ENCODE assay signal across 9 mouse cellular contexts in genomic region chr11:106677910-106678591, GRCm38 (mm10).
DNase-seq lines count a peak whose midpoint lies in the region; ATAC-seq and TF ChIP-seq lines count a peak whose summit lies in the region.
"Had no signal": no experiment of that assay in that cellular context is flagged by ENCODE, and none has a peak within 500 bp of the region (broad histone marks: within the 10 kb centered on the region; RNA-seq: fewer than 3 reads in every experiment).

No protein-coding gene starts in this region.

- intact Hi-C loops in gastrocnemius, postnatal 14 days (cut with DNase I; ENCODE audit: low total_unique reads) = no loop called here

- peak; percentile 57 for DNase-seq in embryonic facial prominence, embryonic 14.5 days (ENCODE audit: low spot score)
- no peak for DNase-seq in embryonic facial prominence, embryonic 10.5 days (ENCODE audit: low spot score)
- DNase-seq in cerebellum, adult 11 months = peak; percentile 94
- peak; percentile 87 for DNase-seq in gastrocnemius, postnatal 14 days
- DNase-seq in kidney, postnatal 14 days = peak; percentile 93
- peak; percentile 74 for DNase-seq in lung, adult 2 months
- DNase-seq in testis, postnatal 14 days (ENCODE audit: low spot score) = peak; percentile 32

- no peaks in the 10 kb centered on the region for H3K27me3 ChIP-seq in embryonic facial prominence, embryonic 14.5 days (replicated peaks; ENCODE audit: control insufficient read depth, insufficient read depth, low read length)
- H3K27me3 ChIP-seq in embryonic facial prominence, embryonic 10.5 days (replicated peaks; ENCODE audit: low read depth, poor library complexity, severe bottlenecking) = no peaks in the 10 kb centered on the region
- H3K27me3 ChIP-seq: limb, embryonic 15.5 days had no signal

- no peaks in the 10 kb centered on the region for H3K9me3 ChIP-seq in embryonic facial prominence, embryonic 14.5 days (ENCODE audit: control insufficient read depth, low read length)
- H3K9me3 ChIP-seq in embryonic facial prominence, embryonic 10.5 days = no peaks in the 10 kb centered on the region
- H3K9me3 ChIP-seq: limb, embryonic 15.5 days had no signal

- ATAC-seq in embryonic facial prominence, embryonic 14.5 days (ENCODE audit: low read depth) = no peak
- ATAC-seq in activated CD4-positive, CD25-positive, alpha-beta regulatory T cell, adult 4 months = no peak

- 76% methylated on average over 10 of the region's 10 CpGs for WGBS in embryonic facial prominence, embryonic 14.5 days
- 86% methylated on average over 10 of the region's 10 CpGs for WGBS in embryonic facial prominence, embryonic 10.5 days
- WGBS in lung, adult 2 months = 36% methylated on average over 10 of the region's 10 CpGs

- H3K9ac ChIP-seq in embryonic facial prominence, embryonic 14.5 days (ENCODE audit: low read depth, low read length) = no peak overlapping the region
- H3K9ac ChIP-seq: limb, embryonic 15.5 days had no signal

- H3K36me3 ChIP-seq in embryonic facial prominence, embryonic 14.5 days (ENCODE audit: control insufficient read depth, insufficient read depth, low read length) = no peaks in the 10 kb centered on the region
- no peaks in the 10 kb centered on the region for H3K36me3 ChIP-seq in embryonic facial prominence, embryonic 10.5 days (replicated peaks)
- H3K36me3 ChIP-seq: limb, embryonic 15.5 days had no signal

- no peak overlapping the region for H3K4me2 ChIP-seq in embryonic facial prominence, embryonic 14.5 days (ENCODE audit: low read depth, low read length)
- H3K4me2 ChIP-seq: limb, embryonic 15.5 days had no signal

- 0 out of 2 replicates have a peak, but pooled peaks have one; percentile 3 for TF ChIP-seq CTCF in lung, adult 2 months (IDR thresholded peaks at IDR 0.05; ENCODE audit: insufficient read depth, low read length)

- TF ChIP-seq POLR2A in lung, adult 2 months (IDR thresholded peaks at IDR 0.05; ENCODE audit: borderline replicate concordance, extremely low read depth, low read depth, low read length) = no peak

- peaks cover 20% of the 10 kb centered on the region for H3K4me1 ChIP-seq in embryonic facial prominence, embryonic 14.5 days (ENCODE audit: control insufficient read depth, insufficient read depth, low read length)
- H3K4me1 ChIP-seq in embryonic facial prominence, embryonic 10.5 days = peaks cover 29% of the 10 kb centered on the region
- peaks cover 43% of the 10 kb centered on the region for H3K4me1 ChIP-seq in lung, adult 2 months (ENCODE audit: control insufficient read depth, insufficient read depth, low read length)

- H3K4me3 ChIP-seq in embryonic facial prominence, embryonic 14.5 days (ENCODE audit: low read depth, low read length) = no peak overlapping the region
- H3K4me3 ChIP-seq in embryonic facial prominence, embryonic 10.5 days = no peak overlapping the region
- H3K4me3 ChIP-seq in lung, adult 2 months (replicated peaks; ENCODE audit: extremely low read depth, low read depth, low read length) = no peak overlapping the region
- H3K4me3 ChIP-seq: limb, embryonic 15.5 days had no signal

- H3K27ac ChIP-seq in embryonic facial prominence, embryonic 14.5 days (replicated peaks; ENCODE audit: low read depth, low read length) = no peak overlapping the region
- no peak overlapping the region for H3K27ac ChIP-seq in embryonic facial prominence, embryonic 10.5 days (replicated peaks)
- H3K27ac ChIP-seq: limb, embryonic 15.5 days had no signal
